Mouse (Mus musculus) brain, embryonic 14.5 days (tissue): ENCODE results near the gene Olfr568.

Source experiments
- CTCF ChIP-seq: fragments of 200-500 bp; IDR thresholded peaks from 2 replicates; pipeline ENCODE4 v1.5.1; 2012; ENCODE audit warnings: inconsistent platforms, mild to moderate bottlenecking, moderate library complexity, borderline replicate concordance; ENCODE audit not compliant: insufficient read depth, insufficient read length; ENCODE audit errors: extremely low read depth
- POLR2A ChIP-seq: fragments of 200-500 bp; IDR thresholded peaks from 2 replicates; pipeline ENCODE4 v1.6.1; 2012; ENCODE audit warnings: mild to moderate bottlenecking, inconsistent platforms, borderline replicate concordance; ENCODE audit not compliant: poor library complexity, insufficient read depth, insufficient read length, severe bottlenecking; ENCODE audit errors: extremely low read depth

DNA sequence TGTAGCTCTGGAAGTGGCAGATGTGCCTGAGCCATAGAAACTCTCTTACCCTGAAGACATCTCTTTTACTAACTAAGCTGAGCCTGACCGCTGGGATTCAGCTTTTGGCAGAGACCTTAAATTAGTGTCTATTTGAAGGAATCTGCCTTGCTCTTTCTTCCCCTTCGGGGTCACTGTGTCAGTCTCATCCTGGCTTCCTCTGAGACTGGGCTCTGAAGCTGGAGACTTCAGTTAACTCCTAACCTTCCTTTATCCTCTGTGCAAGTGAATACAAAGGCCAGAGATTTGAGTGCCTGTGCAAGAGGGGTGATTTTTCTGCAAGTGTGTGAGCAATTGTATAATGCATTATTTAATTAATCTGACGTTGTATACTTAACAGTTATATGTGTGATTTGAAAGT is 13.9 kb downstream of the Olfr568 start, which contains the start of gene Olfr569:
- no peak for TF ChIP-seq CTCF
- no peak for TF ChIP-seq POLR2A
